Mouse (Mus musculus) cortical plate, adult 2 months (tissue): ENCODE results near the gene Gse1.

Experiments
- CTCF ChIP-seq: fragments of 200-500 bp; IDR thresholded peaks from 2 replicates; pipeline ENCODE4 v1.5.1; 2011; ENCODE audit warnings: mild to moderate bottlenecking, control low read depth, low read length; ENCODE audit not compliant: insufficient read depth; ENCODE audit errors: extremely low read depth
- POLR2A ChIP-seq: fragments of 200-500 bp; IDR thresholded peaks from 2 replicates; pipeline ENCODE4 v1.6.1; 2011; ENCODE audit warnings: mild to moderate bottlenecking, low read length, control low read depth; ENCODE audit not compliant: insufficient read depth; ENCODE audit errors: extremely low read depth

DNA sequence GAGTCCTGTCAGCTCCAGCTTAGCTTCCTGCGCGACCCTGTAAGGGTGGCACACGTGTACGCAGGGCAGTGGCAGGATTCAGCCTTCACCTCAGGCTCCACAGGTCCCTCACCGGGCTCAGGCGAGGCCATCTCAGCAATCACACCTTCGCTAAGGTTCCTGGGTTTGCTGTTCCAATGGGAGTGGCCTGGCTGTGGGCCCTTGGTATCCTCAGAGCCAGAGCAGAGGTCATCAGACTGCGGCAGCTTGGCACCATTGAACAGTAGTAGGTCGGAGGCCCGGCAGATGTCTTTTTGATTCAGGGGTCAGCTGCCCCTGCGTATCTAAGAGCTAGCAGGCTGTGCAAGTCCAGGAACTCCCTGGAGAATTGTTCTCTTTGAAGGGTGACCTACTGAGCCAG lies 164.8 kb downstream of the Gse1 start:
- TF ChIP-seq POLR2A (no peak), CTCF (no peak)
